Mouse (Mus musculus): ENCODE results near the gene Pfkp. TPM values are rescaled to one million over a fixed set of nuclear protein-coding genes. Genes with fewer than 3 reads are reported as not detected.

Pfkp gene
- polyA plus RNA-seq, 1 experiment from 2014 or later = 66.2 TPM

DNA sequence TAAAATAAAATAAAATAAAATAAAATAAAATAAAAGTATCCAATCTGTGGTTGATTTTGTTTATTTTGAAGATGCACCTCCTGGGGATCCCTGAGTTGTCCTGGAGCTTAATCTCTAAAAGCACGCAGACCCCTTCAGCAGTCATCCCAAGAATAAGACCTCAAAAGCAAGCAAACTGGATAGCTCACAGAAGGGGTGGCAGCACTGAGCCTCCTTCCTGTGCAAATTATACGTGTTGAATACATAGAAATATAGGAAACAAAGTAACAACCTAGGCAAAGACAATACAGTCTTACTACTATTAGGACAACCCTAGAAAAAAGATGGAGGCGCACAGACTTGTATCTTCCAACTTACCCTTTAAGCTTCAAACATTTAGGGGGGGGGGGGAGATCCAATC lies 965 bp upstream of the Pfkp start:
- no peak overlapping the region for H3K4me2 ChIP-seq (ENCODE audit: low read length)
- WGBS = 66% methylated on average over 3 of the region's 3 CpGs

GRCm38 (mm10) chr13:6647992-6648668 lies 447 bp downstream of the Pfkp start:
- WGBS = under 1% methylated on average over 28 of the region's 28 CpGs
- DNase-seq (ENCODE audit: low spot score) (peak; percentile 33), ATAC-seq (peak; percentile 38)
- no peaks in the 10 kb centered on the region for H3K27me3 ChIP-seq (replicated peaks; ENCODE audit: control insufficient read depth, insufficient read depth, low read length)
- H3K4me3 ChIP-seq (ENCODE audit: low read depth, low read length) = peak overlapping the region; percentile 41
- no peaks in the 10 kb centered on the region for H3K36me3 ChIP-seq (ENCODE audit: control insufficient read depth, insufficient read depth, low read length)
- peak overlapping the region; percentile 74 for H3K4me2 ChIP-seq (ENCODE audit: low read length)
- H3K9me3 ChIP-seq (replicated peaks; ENCODE audit: control insufficient read depth, low read length) = no peaks in the 10 kb centered on the region
- peak overlapping the region; percentile 64 for H3K9ac ChIP-seq (ENCODE audit: low read length)
- H3K4me1 ChIP-seq (ENCODE audit: control insufficient read depth, insufficient read depth, low read length) = 0 out of 2 replicates have a peak, but pooled peaks cover 9% of the 10 kb centered on the region
- 0 out of 2 replicates have a peak overlapping the region, but pooled peaks have one; percentile 14 for H3K27ac ChIP-seq (ENCODE audit: low read depth, low read length)

More for the DNA sequence above, 965 bp upstream of the Pfkp start:
- Histone ChIP-seq H3K27ac (ENCODE audit: low read depth, low read length) (no peak overlapping the region), H3K4me3 (ENCODE audit: low read depth, low read length) (no peak overlapping the region), H3K9me3 (replicated peaks; ENCODE audit: control insufficient read depth, low read length) (no peaks in the 10 kb centered on the region), H3K27me3 (replicated peaks; ENCODE audit: control insufficient read depth, insufficient read depth, low read length) (no peaks in the 10 kb centered on the region), H3K4me1 (ENCODE audit: control insufficient read depth, insufficient read depth, low read length) (0 out of 2 replicates have a peak, but pooled peaks cover 9% of the 10 kb centered on the region), H3K9ac (ENCODE audit: low read length) (no peak overlapping the region), H3K36me3 (ENCODE audit: control insufficient read depth, insufficient read depth, low read length) (no peaks in the 10 kb centered on the region)
- DNase-seq (ENCODE audit: low spot score) (no peak), ATAC-seq (no peak)

DNA sequence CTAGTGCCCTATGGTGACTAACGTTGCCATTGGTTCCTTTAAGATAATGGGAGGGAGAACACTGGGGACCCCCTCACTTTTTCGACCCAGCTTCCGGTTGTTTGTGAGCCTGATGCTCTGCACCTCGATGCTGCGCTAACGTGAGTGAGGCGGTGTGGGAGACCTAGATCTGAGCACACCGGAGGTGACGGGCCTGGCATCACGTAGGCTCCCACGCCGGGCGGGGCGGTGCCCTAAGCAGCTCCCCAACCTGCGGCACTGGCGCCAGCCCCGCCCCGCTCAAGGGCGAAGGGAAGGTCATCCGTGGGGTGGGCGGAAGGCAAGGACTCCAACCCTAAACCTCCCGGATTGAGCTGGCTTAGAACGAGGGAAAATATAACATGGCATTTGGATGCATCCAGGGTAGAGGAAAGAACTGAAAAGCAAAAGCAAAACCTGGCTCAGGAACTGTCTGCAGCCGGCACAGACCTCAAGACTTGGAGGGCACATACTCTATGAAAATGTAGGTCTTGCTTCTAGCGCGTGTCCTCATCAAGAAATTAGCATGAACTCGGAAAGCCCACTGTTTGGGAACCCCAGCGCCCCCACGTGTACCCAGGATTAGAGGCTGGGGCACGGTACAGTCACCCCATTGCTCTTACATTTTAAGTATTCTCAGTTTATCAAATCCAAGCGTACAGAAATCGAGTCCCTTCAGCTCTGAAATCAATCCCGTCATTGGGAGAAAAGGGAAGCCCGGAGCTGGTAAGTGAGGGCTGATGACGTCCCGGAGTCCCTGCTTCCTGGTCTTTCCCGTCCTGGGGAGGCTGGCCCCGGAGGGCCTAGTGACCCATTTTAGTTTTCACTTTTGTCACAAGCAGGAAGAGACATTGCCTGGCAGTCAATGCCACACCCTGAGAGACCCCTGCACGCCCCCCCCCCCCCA lies 1.2 kb downstream of the Pfkp start:
- no peaks in the 10 kb centered on the region for H3K27me3 ChIP-seq (replicated peaks; ENCODE audit: control insufficient read depth, insufficient read depth, low read length)
- peak overlapping the region; percentile 64 for H3K9ac ChIP-seq (ENCODE audit: low read length)
- 0 out of 2 replicates have a peak, but pooled peaks cover 9% of the 10 kb centered on the region for H3K4me1 ChIP-seq (ENCODE audit: control insufficient read depth, insufficient read depth, low read length)
- H3K9me3 ChIP-seq (replicated peaks; ENCODE audit: control insufficient read depth, low read length) = no peaks in the 10 kb centered on the region
- under 1% methylated on average over 38 of the region's 39 CpGs for WGBS
- ATAC-seq = peak; percentile 33
- H3K36me3 ChIP-seq (ENCODE audit: control insufficient read depth, insufficient read depth, low read length) = no peaks in the 10 kb centered on the region
- H3K27ac ChIP-seq (ENCODE audit: low read depth, low read length) = peak overlapping the region; percentile 28; the same call in 1 of the 2 replicates
- peak overlapping the region; percentile 41 for H3K4me3 ChIP-seq (ENCODE audit: low read depth, low read length)
- DNase-seq (ENCODE audit: low spot score) = peak; percentile 56
- peak overlapping the region; percentile 74 for H3K4me2 ChIP-seq (ENCODE audit: low read length)

- DNase-seq (ENCODE audit: low spot score) = no peak
- H3K27me3 ChIP-seq (replicated peaks; ENCODE audit: control insufficient read depth, insufficient read depth, low read length) = no peaks in the 10 kb centered on the region
- peak overlapping the region; percentile 64 for H3K9ac ChIP-seq (ENCODE audit: low read length)
- no peaks in the 10 kb centered on the region for H3K36me3 ChIP-seq (ENCODE audit: control insufficient read depth, insufficient read depth, low read length)
- H3K9me3 ChIP-seq (replicated peaks; ENCODE audit: control insufficient read depth, low read length) = no peaks in the 10 kb centered on the region
- no peak overlapping the region for H3K27ac ChIP-seq (ENCODE audit: low read depth, low read length)
- WGBS = 49% methylated on average over 3 of the region's 3 CpGs
- H3K4me3 ChIP-seq (ENCODE audit: low read depth, low read length) = peak overlapping the region; percentile 41
- peak overlapping the region; percentile 74 for H3K4me2 ChIP-seq (ENCODE audit: low read length)
- ATAC-seq = no peak
- H3K4me1 ChIP-seq (ENCODE audit: control insufficient read depth, insufficient read depth, low read length) = 0 out of 2 replicates have a peak, but pooled peaks cover 9% of the 10 kb centered on the region
Observed at GRCm38 (mm10) chr13:6646674-6647066, 1.9 kb downstream of the Pfkp start.

GRCm38 (mm10) chr13:6646266-6646665 lies 2.3 kb downstream of the Pfkp start:
- 73% methylated on average over 2 of the region's 2 CpGs for WGBS
- Histone ChIP-seq H3K36me3 (ENCODE audit: control insufficient read depth, insufficient read depth, low read length) (no peaks in the 10 kb centered on the region), H3K27me3 (replicated peaks; ENCODE audit: control insufficient read depth, insufficient read depth, low read length) (no peaks in the 10 kb centered on the region), H3K27ac (ENCODE audit: low read depth, low read length) (no peak overlapping the region), H3K4me2 (ENCODE audit: low read length) (peak overlapping the region; percentile 74), H3K9ac (ENCODE audit: low read length) (no peak overlapping the region; the same call in 1 of the 2 replicates), H3K9me3 (replicated peaks; ENCODE audit: control insufficient read depth, low read length) (no peaks in the 10 kb centered on the region), H3K4me3 (ENCODE audit: low read depth, low read length) (0 out of 2 replicates have a peak overlapping the region, but pooled peaks have one; percentile 41), H3K4me1 (ENCODE audit: control insufficient read depth, insufficient read depth, low read length) (0 out of 2 replicates have a peak, but pooled peaks cover 9% of the 10 kb centered on the region)
- ATAC-seq (no peak), DNase-seq (ENCODE audit: low spot score) (no peak)

GRCm38 (mm10) chr13:6643968-6644367 lies 4.6 kb downstream of the Pfkp start:
- H3K4me2 ChIP-seq (ENCODE audit: low read length) = no peak overlapping the region
- no peaks in the 10 kb centered on the region for H3K9me3 ChIP-seq (replicated peaks; ENCODE audit: control insufficient read depth, low read length)
- no peak overlapping the region for H3K9ac ChIP-seq (ENCODE audit: low read length)
- H3K27ac ChIP-seq (ENCODE audit: low read depth, low read length) = no peak overlapping the region
- H3K36me3 ChIP-seq (ENCODE audit: control insufficient read depth, insufficient read depth, low read length) = no peaks in the 10 kb centered on the region
- DNase-seq (ENCODE audit: low spot score) = no peak
- no peaks in the 10 kb centered on the region for H3K27me3 ChIP-seq (replicated peaks; ENCODE audit: control insufficient read depth, insufficient read depth, low read length)
- no peak overlapping the region for H3K4me3 ChIP-seq (ENCODE audit: low read depth, low read length)
- 0 out of 2 replicates have a peak, but pooled peaks cover 9% of the 10 kb centered on the region for H3K4me1 ChIP-seq (ENCODE audit: control insufficient read depth, insufficient read depth, low read length)
- ATAC-seq = no peak
- WGBS = 86% methylated on average over 5 of the region's 5 CpGs

GRCm38 (mm10) chr13:6643026-6643425 lies 5.6 kb downstream of the Pfkp start:
- Histone ChIP-seq H3K9me3 (replicated peaks; ENCODE audit: control insufficient read depth, low read length) (no peaks in the 10 kb centered on the region), H3K36me3 (ENCODE audit: control insufficient read depth, insufficient read depth, low read length) (no peaks in the 10 kb centered on the region), H3K4me3 (ENCODE audit: low read depth, low read length) (no peak overlapping the region), H3K27me3 (replicated peaks; ENCODE audit: control insufficient read depth, insufficient read depth, low read length) (no peaks in the 10 kb centered on the region), H3K9ac (ENCODE audit: low read length) (no peak overlapping the region), H3K27ac (ENCODE audit: low read depth, low read length) (no peak overlapping the region), H3K4me2 (ENCODE audit: low read length) (no peak overlapping the region), H3K4me1 (ENCODE audit: control insufficient read depth, insufficient read depth, low read length) (0 out of 2 replicates have a peak, but pooled peaks cover 9% of the 10 kb centered on the region)
- ATAC-seq = no peak
- DNase-seq (ENCODE audit: low spot score) = no peak
- 88% methylated on average over 4 of the region's 4 CpGs for WGBS

GRCm38 (mm10) chr13:6642453-6642852 lies 6.1 kb downstream of the Pfkp start:
- no peaks in the 10 kb centered on the region for H3K9me3 ChIP-seq (replicated peaks; ENCODE audit: control insufficient read depth, low read length)
- DNase-seq (ENCODE audit: low spot score) (no peak), ATAC-seq (no peak)
- 91% methylated on average over 5 of the region's 5 CpGs for WGBS
- no peak overlapping the region for H3K4me3 ChIP-seq (ENCODE audit: low read depth, low read length)
- H3K36me3 ChIP-seq (ENCODE audit: control insufficient read depth, insufficient read depth, low read length) = no peaks in the 10 kb centered on the region
- H3K4me2 ChIP-seq (ENCODE audit: low read length) = no peak overlapping the region
- no peak overlapping the region for H3K27ac ChIP-seq (ENCODE audit: low read depth, low read length)
- 0 out of 2 replicates have a peak, but pooled peaks cover 7% of the 10 kb centered on the region for H3K4me1 ChIP-seq (ENCODE audit: control insufficient read depth, insufficient read depth, low read length)
- no peak overlapping the region for H3K9ac ChIP-seq (ENCODE audit: low read length)
- H3K27me3 ChIP-seq (replicated peaks; ENCODE audit: control insufficient read depth, insufficient read depth, low read length) = no peaks in the 10 kb centered on the region

All from forebrain, embryonic 14.5 days (tissue).